Mouse (Mus musculus) ES-Bruce4 (cell line): ENCODE measurements at regions not wholly inside any gene's neighbourhood (a gene's known extent, or its start where the extent isn't known, plus 50 kb on each side); places are given as distances from the start of the nearest gene placed in this dataset.

ENCODE experiments used
- CTCF ChIP-seq: IDR thresholded peaks from one replicate; pipeline ENCODE4 v1.8.1; 2011; ENCODE audit warnings: low read depth, low read length
- EP300 ChIP-seq: IDR thresholded peaks from 2 replicates; pipeline ENCODE4 v1.6.1; 2011; ENCODE audit warnings: low read depth, low read length; ENCODE audit not compliant: insufficient read depth
- POLR2A ChIP-seq: IDR thresholded peaks from one replicate; pipeline ENCODE4 v1.8.1; 2011; ENCODE audit warnings: low read length; ENCODE audit not compliant: insufficient read depth

DNA sequence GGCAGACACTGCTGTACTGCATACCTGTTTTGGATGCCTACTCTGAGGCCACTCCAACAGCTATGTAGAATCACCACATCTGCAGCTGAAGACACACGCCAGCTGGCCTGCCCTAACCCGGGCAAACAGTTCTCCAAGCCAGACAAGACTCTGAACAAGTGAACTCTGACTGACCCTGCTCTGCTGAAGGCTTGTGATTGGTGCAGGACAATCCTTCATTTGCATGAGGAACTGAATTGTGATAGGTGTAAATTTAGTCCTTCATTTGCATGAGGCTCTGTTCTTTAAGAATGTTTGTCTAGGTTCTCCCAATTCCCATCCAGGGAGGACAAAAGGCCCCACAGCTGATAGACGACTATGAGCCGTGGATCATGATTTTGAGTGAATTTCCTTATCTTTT is 104.9 kb upstream of the Slc22a12 start:
- no peak for TF ChIP-seq EP300
- TF ChIP-seq CTCF = no peak
- no peak for TF ChIP-seq POLR2A
